Mouse (Mus musculus) embryonic facial prominence, embryonic 13.5 days (tissue): ENCODE results near the gene Oasl1. TPM values are rescaled to one million over a fixed set of nuclear protein-coding genes. Genes with fewer than 3 reads are reported as not detected.
"Not testable (repeated sequence)": the region's sequence is repeated elsewhere in the genome, so short reads cannot be mapped to it uniquely, and the experiment has no call there.

Experiments
- ATAC-seq: fragments of 200-750 bp; cut with Nextera tagmentation; 2 replicates; pipeline ENCODE4 v1.8.0; 2017; ENCODE audit warnings: low read depth; ENCODE audit not compliant: insufficient number of reproducible peaks, insufficient read depth, low FRiP score, low TSS enrichment
- H3K27ac ChIP-seq: fragments of 300-500 bp; sonication (generic); 2 replicates; pipeline ENCODE4 v1.5.1; 2015; ENCODE audit warnings: moderate library complexity, mild to moderate bottlenecking, inconsistent platforms
- H3K27me3 ChIP-seq: fragments of 300-500 bp; sonication (generic); 2 replicates; pipeline ENCODE4 v1.6.1; 2015; ENCODE audit warnings: mild to moderate bottlenecking, inconsistent platforms
- H3K36me3 ChIP-seq: fragments of 300-500 bp; sonication (generic); 2 replicates; pipeline ENCODE4 v1.6.1; 2015; ENCODE audit warnings: mild to moderate bottlenecking, inconsistent platforms
- H3K4me1 ChIP-seq: fragments of 300-500 bp; sonication (generic); 2 replicates; pipeline ENCODE4 v1.6.1; 2015; ENCODE audit warnings: inconsistent platforms
- H3K4me2 ChIP-seq: fragments of 300-500 bp; sonication (generic); 2 replicates; pipeline ENCODE4 v1.6.1; 2015; ENCODE audit warnings: moderate library complexity, mild to moderate bottlenecking, inconsistent platforms
- H3K4me3 ChIP-seq: fragments of 300-500 bp; sonication (generic); 2 replicates; pipeline ENCODE4 v1.5.1; 2015; ENCODE audit warnings: mild to moderate bottlenecking, inconsistent platforms
- H3K9ac ChIP-seq: fragments of 300-500 bp; sonication (generic); 2 replicates; pipeline ENCODE4 v1.6.1; 2015; ENCODE audit warnings: mild to moderate bottlenecking, inconsistent platforms
- H3K9me3 ChIP-seq: fragments of 300-500 bp; sonication (generic); 2 replicates; pipeline ENCODE4 v1.6.1; 2016; ENCODE audit warnings: inconsistent platforms
- WGBS: fragments of 180-500 bp; shearing (Covaris S2); methylation state at CpG from one replicate; pipeline ENCODE4 v1.1.7; 2015; ENCODE audit warnings: mixed read lengths; 5-methylcytosine and 5-hydroxymethylcytosine counted together
- polyA plus RNA-seq: library from polyadenylated mRNA; unstranded; fragments of >200 nt; fragmentation: Nextera tagmentation; extraction: Ambion mirVana; gene quantifications from 2 replicates; pipeline ENCODE4 v1.2.1, GENCODE M21; 2015

Gene Oasl1
- polyA plus RNA-seq, 1 experiment from 2014 or later: 0.48 TPM

GRCm38 (mm10) chr5:114926753-114927152, 3.7 kb downstream of the Oasl1 start:
- Histone ChIP-seq H3K4me1 (0 out of 2 replicates have a peak, but pooled peaks cover 12% of the 10 kb centered on the region), H3K4me3 (no peak overlapping the region), H3K9ac (no peak overlapping the region), H3K27ac (no peak overlapping the region), H3K9me3 (no peaks in the 10 kb centered on the region), H3K27me3 (no peaks in the 10 kb centered on the region), H3K36me3 (no peaks in the 10 kb centered on the region), H3K4me2 (no peak overlapping the region)
- 84% methylated on average over 9 of the region's 9 CpGs for WGBS
- ATAC-seq: no peak

GRCm38 (mm10) chr5:114931626-114932025, 8.6 kb downstream of the Oasl1 start:
- WGBS: 47% methylated on average over 5 of the region's 5 CpGs
- no peak for ATAC-seq
- H3K4me1 ChIP-seq: no peaks in the 10 kb centered on the region

GRCm38 (mm10) chr5:114933206-114933605, 10.2 kb downstream of the Oasl1 start:
- Histone ChIP-seq H3K4me1 (no peaks in the 10 kb centered on the region), H3K9me3 (no peaks in the 10 kb centered on the region), H3K4me2 (no peak overlapping the region), H3K27ac (no peak overlapping the region), H3K4me3 (no peak overlapping the region), H3K36me3 (no peaks in the 10 kb centered on the region), H3K9ac (no peak overlapping the region), H3K27me3 (no peaks in the 10 kb centered on the region)
- WGBS: 79% methylated on average over 8 of the region's 8 CpGs
- ATAC-seq: no peak

More at GRCm38 (mm10) chr5:114931626-114932025, 8.6 kb downstream of the Oasl1 start:
- no peaks in the 10 kb centered on the region for H3K27me3 ChIP-seq
- H3K9me3 ChIP-seq: no peaks in the 10 kb centered on the region
- H3K9ac ChIP-seq: no peak overlapping the region
- no peak overlapping the region for H3K4me3 ChIP-seq
- H3K4me2 ChIP-seq: no peak overlapping the region
- H3K27ac ChIP-seq: no peak overlapping the region
- H3K36me3 ChIP-seq: no peaks in the 10 kb centered on the region

GRCm38 (mm10) chr5:114935838-114936237, 12.8 kb downstream of the Oasl1 start:
- Histone ChIP-seq H3K27ac (no peak overlapping the region), H3K4me1 (no peaks in the 10 kb centered on the region), H3K36me3 (no peaks in the 10 kb centered on the region), H3K9ac (no peak overlapping the region), H3K4me3 (no peak overlapping the region), H3K4me2 (no peak overlapping the region), H3K27me3 (no peaks in the 10 kb centered on the region), H3K9me3 (peaks cover 5% of the 10 kb centered on the region; the same call in 1 of the 2 replicates)
- no peak for ATAC-seq
- WGBS: 36% methylated on average over 3 of the region's 3 CpGs

GRCm38 (mm10) chr5:114941138-114941537, 18.1 kb downstream of the Oasl1 start:
- not testable (repeated sequence) for H3K9ac ChIP-seq, H3K27ac ChIP-seq, ATAC-seq, H3K36me3 ChIP-seq, H3K9me3 ChIP-seq, H3K27me3 ChIP-seq, H3K4me1 ChIP-seq
- WGBS: 54% methylated on average over 3 of the region's 3 CpGs
- H3K4me2 ChIP-seq: peak overlapping the region; percentile 71; the same call in 1 of the 2 replicates
- peak overlapping the region; percentile 72; the same call in 1 of the 2 replicates for H3K4me3 ChIP-seq

- Histone ChIP-seq H3K27me3 (no peaks in the 10 kb centered on the region), H3K9ac (peak within 1 kb of the TSS; percentile 87), H3K36me3 (peaks cover 18% of the 10 kb centered on the region), H3K4me3 (peak within 1 kb of the TSS; percentile 72), H3K9me3 (peaks cover 5% of the 10 kb centered on the region; the same call in 1 of the 2 replicates), H3K4me2 (peak within 1 kb of the TSS; percentile 71), H3K4me1 (peaks cover 9% of the 10 kb centered on the region), H3K27ac (peak within 1 kb of the TSS; percentile 86)
- ATAC-seq: peak; percentile 84
- WGBS: 1% methylated on average over 39 of the region's 39 CpGs
These were observed 19.2 kb downstream of the Oasl1 start, which contains the start of gene 2210016L21Rik for GRCm38 (mm10) chr5:114942074-114942765. Gene 2210016L21Rik (plus strand): TSS chr5:114942158.

- Histone ChIP-seq H3K4me2 (peak overlapping the region; percentile 71), H3K4me3 (peak overlapping the region; percentile 72), H3K27me3 (no peaks in the 10 kb centered on the region), H3K27ac (peak overlapping the region; percentile 86; the same call in 1 of the 2 replicates), H3K9ac (peak overlapping the region; percentile 87), H3K9me3 (peaks cover 5% of the 10 kb centered on the region; the same call in 1 of the 2 replicates), H3K36me3 (peaks cover 23% of the 10 kb centered on the region), H3K4me1 (peaks cover 9% of the 10 kb centered on the region)
- ATAC-seq: no peak
- 31% methylated on average over 4 of the region's 4 CpGs for WGBS
These were observed 19.7 kb downstream of the Oasl1 start for GRCm38 (mm10) chr5:114942766-114943130.

- 95% methylated on average over 10 of the region's 10 CpGs for WGBS
These were observed 22.0 kb downstream of the Oasl1 start for GRCm38 (mm10) chr5:114945072-114945471.

GRCm38 (mm10) chr5:114948891-114949290, 25.9 kb downstream of the Oasl1 start:
- Histone ChIP-seq H3K9ac (no peak overlapping the region), H3K9me3 (no peaks in the 10 kb centered on the region), H3K4me2 (no peak overlapping the region), H3K4me3 (no peak overlapping the region), H3K36me3 (peaks cover 53% of the 10 kb centered on the region), H3K4me1 (peaks cover 18% of the 10 kb centered on the region), H3K27me3 (no peaks in the 10 kb centered on the region), H3K27ac (no peak overlapping the region; the same call in 1 of the 2 replicates)
- WGBS: 72% methylated on average over 6 of the region's 6 CpGs
- no peak for ATAC-seq

More at GRCm38 (mm10) chr5:114945072-114945471, 22.0 kb downstream of the Oasl1 start:
- no peak overlapping the region for H3K27ac ChIP-seq
- H3K36me3 ChIP-seq: peaks cover 46% of the 10 kb centered on the region
- peaks cover 9% of the 10 kb centered on the region for H3K4me1 ChIP-seq
- H3K9me3 ChIP-seq: no peaks in the 10 kb centered on the region
- no peak overlapping the region for H3K9ac ChIP-seq
- no peaks in the 10 kb centered on the region for H3K27me3 ChIP-seq
- no peak for ATAC-seq
- H3K4me2 ChIP-seq: no peak overlapping the region
- no peak overlapping the region for H3K4me3 ChIP-seq

GRCm38 (mm10) chr5:114949316-114949715, 26.3 kb downstream of the Oasl1 start:
- Histone ChIP-seq H3K4me3 (no peak overlapping the region), H3K27ac (no peak overlapping the region; the same call in 1 of the 2 replicates), H3K9me3 (no peaks in the 10 kb centered on the region), H3K9ac (no peak overlapping the region), H3K4me1 (peaks cover 18% of the 10 kb centered on the region), H3K27me3 (no peaks in the 10 kb centered on the region), H3K4me2 (no peak overlapping the region), H3K36me3 (peaks cover 53% of the 10 kb centered on the region)
- no peak for ATAC-seq
- 71% methylated on average over 5 of the region's 5 CpGs for WGBS

- no peak overlapping the region for H3K4me3 ChIP-seq
- no peak overlapping the region for H3K27ac ChIP-seq
- no peaks in the 10 kb centered on the region for H3K27me3 ChIP-seq
- ATAC-seq: no peak
- peaks cover 53% of the 10 kb centered on the region for H3K36me3 ChIP-seq
- peaks cover 18% of the 10 kb centered on the region for H3K4me1 ChIP-seq
- WGBS: 82% methylated on average over 9 of the region's 9 CpGs
- H3K4me2 ChIP-seq: no peak overlapping the region
- no peaks in the 10 kb centered on the region for H3K9me3 ChIP-seq
- no peak overlapping the region for H3K9ac ChIP-seq
These were observed 26.8 kb downstream of the Oasl1 start for GRCm38 (mm10) chr5:114949812-114950211.

GRCm38 (mm10) chr5:114950669-114951068, 27.6 kb downstream of the Oasl1 start:
- no peaks in the 10 kb centered on the region for H3K9me3 ChIP-seq
- no peak overlapping the region for H3K4me2 ChIP-seq
- H3K27me3 ChIP-seq: no peaks in the 10 kb centered on the region
- whole genome bisulfite sequencing: 66% methylated on average over 12 of the region's 12 CpGs
- H3K27ac ChIP-seq: peak overlapping the region; percentile 8; the same call in 1 of the 2 replicates
- H3K4me1 ChIP-seq: peaks cover 18% of the 10 kb centered on the region
- no peak for ATAC-seq
- H3K4me3 ChIP-seq: no peak overlapping the region
- peaks cover 51% of the 10 kb centered on the region for H3K36me3 ChIP-seq
- peak overlapping the region; percentile 36; the same call in 1 of the 2 replicates for H3K9ac ChIP-seq
